Mouse (Mus musculus) adrenal gland, adult 2 months (tissue): Measurements from ENCODE around the gene Hivep1. TPM values are rescaled to one million over a fixed set of nuclear protein-coding genes. Genes with fewer than 3 reads are reported as not detected.

Experiments used
- DNase-seq: peaks from one replicate; pipeline ENCODE4 v3.0.0; 2021
- polyA plus RNA-seq: library from polyadenylated mRNA; depleted of rRNA; stranded (reverse); fragments of >200 nt; gene quantifications from 2 replicates; pipeline ENCODE4 v1.2.3, GENCODE M21; 2012; rRNA removed
- total RNA-seq, 2 experiments: library from RNA; stranded (reverse); gene quantifications; 2 replicates each; pipeline ENCODE4 v1.2.3; 2021

Hivep1 gene
- total and polyA plus RNA-seq, 3 experiments: 21.8 to 34.4 (median 25.7) TPM

DNA sequence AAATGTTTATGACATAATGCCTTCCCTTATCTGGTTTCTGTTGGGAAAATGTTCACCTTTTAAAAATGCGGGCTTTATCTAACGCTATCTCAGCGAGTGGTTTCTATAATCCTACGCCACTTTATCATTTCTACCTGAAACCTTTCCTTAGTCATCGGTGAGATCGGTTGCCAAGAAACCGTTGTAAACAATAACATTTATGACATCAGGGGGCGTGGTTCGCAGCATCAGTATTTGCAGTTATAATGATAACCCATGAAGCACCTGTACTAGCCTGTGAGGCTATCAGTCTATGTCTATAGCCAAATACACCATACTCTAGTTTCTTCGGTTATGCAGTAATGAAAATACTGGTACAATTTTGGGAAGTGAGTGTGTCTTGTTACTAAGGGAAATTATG lies 177.0 kb downstream of the Hivep1 start:
- DNase-seq: no peak

DNA sequence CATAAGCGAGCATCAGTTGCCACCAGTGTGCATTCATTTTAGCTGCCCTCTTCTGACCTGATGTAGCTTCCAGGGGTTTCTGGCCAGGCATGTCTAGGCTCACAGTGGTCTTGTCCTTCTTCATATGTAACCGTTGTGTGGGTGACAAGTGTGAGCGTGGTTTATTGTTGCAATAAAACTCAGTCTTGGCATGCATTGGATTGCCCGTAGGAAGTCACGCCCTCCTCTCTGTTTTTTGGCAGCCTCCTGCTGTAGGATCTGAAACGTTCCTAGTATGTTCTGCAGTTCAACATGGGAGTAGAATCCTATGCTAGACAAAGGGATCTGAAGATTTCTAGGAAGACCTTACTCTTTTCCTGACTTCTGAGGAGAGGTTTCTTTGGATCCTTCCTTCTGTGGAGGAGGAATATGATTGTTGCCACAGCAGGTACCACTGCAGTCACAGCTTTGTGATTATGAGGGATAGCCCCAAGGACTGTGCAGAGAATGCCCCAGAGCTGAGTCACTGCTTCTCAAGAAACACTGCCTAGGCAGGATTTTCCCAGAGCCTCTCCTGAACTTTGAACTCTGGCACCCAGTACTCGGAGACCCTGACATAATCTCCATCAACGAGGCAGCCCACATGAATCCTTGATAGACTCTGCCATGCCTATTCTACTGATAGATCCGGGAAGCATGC lies 182.1 kb downstream of the Hivep1 start:
- no peak for DNase-seq

DNA sequence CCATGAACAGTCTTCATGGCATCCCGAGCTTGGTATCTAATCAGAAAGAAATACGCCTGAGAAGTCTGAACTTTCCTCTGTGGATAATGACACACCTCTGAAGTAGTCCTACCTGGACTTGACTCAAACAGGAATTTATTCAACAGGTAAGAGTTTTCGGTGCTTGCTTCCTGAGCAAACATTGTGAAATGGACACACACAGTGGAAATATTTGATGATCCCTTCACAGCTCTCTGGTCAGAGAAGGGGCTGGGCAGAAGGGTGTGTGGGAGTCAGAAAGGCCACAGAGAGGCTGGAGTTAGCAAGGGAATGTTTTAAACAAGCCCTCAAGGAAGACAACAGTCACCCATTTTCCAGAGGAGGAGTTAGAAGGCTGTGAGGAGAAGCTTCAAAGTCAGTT lies 186.7 kb downstream of the Hivep1 start:
- DNase-seq: no peak

DNA sequence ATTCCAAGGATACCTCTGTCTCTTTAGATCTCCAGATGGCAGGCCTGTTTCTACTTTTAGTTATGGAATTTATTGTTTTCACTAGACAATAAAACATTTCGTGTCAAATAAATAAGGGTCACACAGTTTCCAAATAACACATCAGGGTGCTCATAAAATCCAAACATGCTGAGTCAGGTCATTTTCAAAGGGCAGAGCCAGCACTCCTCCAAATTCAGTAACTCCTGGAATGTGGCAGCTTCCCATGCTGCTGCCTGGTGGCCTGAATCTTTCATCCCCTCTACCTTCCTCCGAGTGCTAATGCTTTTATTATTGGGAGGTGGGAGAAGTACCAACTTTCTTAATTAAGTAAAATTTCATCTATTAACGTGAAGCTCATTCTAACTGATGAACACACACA lies 190.3 kb downstream of the Hivep1 start:
- DNase-seq: no peak

Other genes starting within 250 kb of the Hivep1 start
- gene Adtrp, start 204.3 kb upstream of the Hivep1 start, total RNA-seq: 100 to 1,000 TPM in 1 of 2 experiments, 10 to 100 TPM in 1; 52.7 to 132 TPM
- 6.1 and 6.9 TPM in 2 replicates for gene Adtrp, start 204.3 kb upstream of the Hivep1 start, polyA plus RNA-seq
- gene Edn1, start 249.5 kb downstream of the Hivep1 start, total RNA-seq: 1 to 10 TPM; 1.1 to 1.6 TPM
- gene Edn1, start 249.5 kb downstream of the Hivep1 start, polyA plus RNA-seq: 0.30 and 0.46 TPM in 2 replicates